Mouse (Mus musculus) forebrain, embryonic 13.5 days (tissue): ENCODE measurements at regions not wholly inside any gene's neighbourhood (a gene's known extent, or its start where the extent isn't known, plus 50 kb on each side); places are given as distances from the start of the nearest gene placed in this dataset.

Experiments used
- ATAC-seq: fragments of 200-750 bp; cut with Nextera tagmentation; 2 replicates; pipeline ENCODE4 v1.8.0; 2017
- H3K27ac ChIP-seq: fragments of 300-500 bp; sonication (generic); 2 replicates; pipeline ENCODE4 v1.5.1; 2015; ENCODE audit warnings: inconsistent platforms, mild to moderate bottlenecking, moderate library complexity
- H3K27me3 ChIP-seq: fragments of 300-500 bp; sonication (generic); 2 replicates; pipeline ENCODE4 v1.6.1; 2015; ENCODE audit warnings: mild to moderate bottlenecking, inconsistent platforms
- H3K36me3 ChIP-seq: fragments of 300-500 bp; sonication (generic); 2 replicates; pipeline ENCODE4 v1.6.1; 2015; ENCODE audit warnings: mild to moderate bottlenecking, inconsistent platforms; ENCODE audit not compliant: poor library complexity, severe bottlenecking
- H3K4me1 ChIP-seq: fragments of 300-500 bp; sonication (generic); 2 replicates; pipeline ENCODE4 v1.6.1; 2015; ENCODE audit warnings: inconsistent platforms
- H3K4me2 ChIP-seq: fragments of 300-500 bp; sonication (generic); 2 replicates; pipeline ENCODE4 v1.6.1; 2015; ENCODE audit warnings: inconsistent platforms, mild to moderate bottlenecking, moderate library complexity
- H3K4me3 ChIP-seq: fragments of 300-500 bp; sonication (generic); 2 replicates; pipeline ENCODE4 v1.5.1; 2015; ENCODE audit warnings: mild to moderate bottlenecking, inconsistent platforms
- H3K9ac ChIP-seq: fragments of 300-500 bp; sonication (generic); 2 replicates; pipeline ENCODE4 v1.6.1; 2015; ENCODE audit warnings: mild to moderate bottlenecking, inconsistent platforms
- H3K9me3 ChIP-seq: fragments of 300-500 bp; sonication (generic); replicated peaks from 2 replicates; pipeline ENCODE4 v1.6.1; 2016; ENCODE audit warnings: inconsistent platforms
- WGBS: fragments of 180-500 bp; shearing (Covaris S2); methylation state at CpG from one replicate; pipeline ENCODE4 v1.1.7; 2015; 5-methylcytosine and 5-hydroxymethylcytosine counted together

- Histone ChIP-seq H3K4me2 (no peak overlapping the region), H3K9me3 (no peaks in the 10 kb centered on the region), H3K4me3 (no peak overlapping the region), H3K36me3 (no peaks in the 10 kb centered on the region), H3K4me1 (peaks cover 4% of the 10 kb centered on the region; the same call in 1 of the 2 replicates), H3K27me3 (no peaks in the 10 kb centered on the region), H3K27ac (no peak overlapping the region), H3K9ac (peak overlapping the region; percentile 12; the same call in 1 of the 2 replicates)
- ATAC-seq = no peak
- WGBS = 51% methylated on average over 7 of the region's 7 CpGs
These were observed 145.7 kb upstream of the Igsf21 start for GRCm38 (mm10) chr4:140392290-140392689.

GRCm38 (mm10) chr4:140390684-140391234 is 144.2 kb upstream of the Igsf21 start:
- H3K27ac ChIP-seq = no peak overlapping the region
- no peak overlapping the region for H3K4me2 ChIP-seq
- peaks cover 3% of the 10 kb centered on the region; the same call in 1 of the 2 replicates for H3K27me3 ChIP-seq
- H3K9ac ChIP-seq = no peak overlapping the region
- H3K4me3 ChIP-seq = no peak overlapping the region
- no peaks in the 10 kb centered on the region for H3K9me3 ChIP-seq
- 0 out of 2 replicates have a peak, but pooled peaks cover 6% of the 10 kb centered on the region for H3K4me1 ChIP-seq
- no peaks in the 10 kb centered on the region for H3K36me3 ChIP-seq
- ATAC-seq = no peak
- 67% methylated on average over 12 of the region's 12 CpGs for WGBS

- ATAC-seq = no peak
- Histone ChIP-seq H3K36me3 (no peaks in the 10 kb centered on the region), H3K27me3 (peaks cover 3% of the 10 kb centered on the region; the same call in 1 of the 2 replicates), H3K4me1 (peaks cover 16% of the 10 kb centered on the region), H3K9me3 (0 out of 2 replicates have a peak, but pooled peaks cover 4% of the 10 kb centered on the region), H3K4me3 (no peak overlapping the region), H3K9ac (no peak overlapping the region), H3K4me2 (no peak overlapping the region), H3K27ac (no peak overlapping the region)
- 52% methylated on average over 6 of the region's 6 CpGs for WGBS
These were observed 139.1 kb upstream of the Igsf21 start for GRCm38 (mm10) chr4:140385686-140386085.

GRCm38 (mm10) chr4:140385226-140385625 is 138.6 kb upstream of the Igsf21 start:
- H3K9ac ChIP-seq = no peak overlapping the region
- 0 out of 2 replicates have a peak, but pooled peaks cover 4% of the 10 kb centered on the region for H3K9me3 ChIP-seq
- no peak overlapping the region for H3K4me3 ChIP-seq
- H3K36me3 ChIP-seq = no peaks in the 10 kb centered on the region
- ATAC-seq = no peak
- H3K4me2 ChIP-seq = no peak overlapping the region
- H3K27ac ChIP-seq = no peak overlapping the region
- H3K4me1 ChIP-seq = peaks cover 21% of the 10 kb centered on the region
- 87% methylated on average over 14 of the region's 14 CpGs for WGBS
- H3K27me3 ChIP-seq = peaks cover 3% of the 10 kb centered on the region; the same call in 1 of the 2 replicates

- H3K4me2 ChIP-seq = no peak overlapping the region
- H3K4me1 ChIP-seq = peaks cover 21% of the 10 kb centered on the region
- no peak overlapping the region for H3K9ac ChIP-seq
- no peaks in the 10 kb centered on the region for H3K36me3 ChIP-seq
- H3K9me3 ChIP-seq = 0 out of 2 replicates have a peak, but pooled peaks cover 4% of the 10 kb centered on the region
- peaks cover 3% of the 10 kb centered on the region; the same call in 1 of the 2 replicates for H3K27me3 ChIP-seq
- no peak overlapping the region for H3K27ac ChIP-seq
- H3K4me3 ChIP-seq = no peak overlapping the region
- 85% methylated on average over 7 of the region's 7 CpGs for WGBS
- no peak for ATAC-seq
These were observed 137.0 kb upstream of the Igsf21 start for GRCm38 (mm10) chr4:140383596-140383995.

- WGBS = under 1% methylated on average over 13 of the region's 13 CpGs
- 0 out of 2 replicates have a peak, but pooled peaks cover 2% of the 10 kb centered on the region for H3K27me3 ChIP-seq
- H3K27ac ChIP-seq = peak overlapping the region; percentile 55; the same call in 1 of the 2 replicates
- no peak overlapping the region for H3K4me3 ChIP-seq
- H3K9me3 ChIP-seq = 0 out of 2 replicates have a peak, but pooled peaks cover 4% of the 10 kb centered on the region
- peak; percentile 69; the same call in 1 of the 2 replicates for ATAC-seq
- H3K4me1 ChIP-seq = peaks cover 25% of the 10 kb centered on the region
- H3K4me2 ChIP-seq = peak overlapping the region; percentile 46
- H3K9ac ChIP-seq = peak overlapping the region; percentile 17; the same call in 1 of the 2 replicates
- no peaks in the 10 kb centered on the region for H3K36me3 ChIP-seq
These were observed 134.1 kb upstream of the Igsf21 start for GRCm38 (mm10) chr4:140380733-140381132.

- H3K27me3 ChIP-seq = 0 out of 2 replicates have a peak, but pooled peaks cover 2% of the 10 kb centered on the region
- 81% methylated on average over 1 of the region's 1 CpGs for WGBS
- no peak overlapping the region for H3K4me2 ChIP-seq
- ATAC-seq = no peak
- H3K9me3 ChIP-seq = 0 out of 2 replicates have a peak, but pooled peaks cover 4% of the 10 kb centered on the region
- H3K4me1 ChIP-seq = peaks cover 27% of the 10 kb centered on the region
- H3K27ac ChIP-seq = no peak overlapping the region
- no peak overlapping the region for H3K4me3 ChIP-seq
- no peaks in the 10 kb centered on the region for H3K36me3 ChIP-seq
- no peak overlapping the region for H3K9ac ChIP-seq
These were observed 131.4 kb upstream of the Igsf21 start for GRCm38 (mm10) chr4:140377941-140378340.

GRCm38 (mm10) chr4:140372586-140373325 is 126.2 kb upstream of the Igsf21 start:
- no peak overlapping the region for H3K4me3 ChIP-seq
- 30% methylated on average over 11 of the region's 11 CpGs for WGBS
- H3K27me3 ChIP-seq = peaks cover 18% of the 10 kb centered on the region; the same call in 1 of the 2 replicates
- no peaks in the 10 kb centered on the region for H3K9me3 ChIP-seq
- no peak overlapping the region for H3K27ac ChIP-seq
- no peak overlapping the region for H3K9ac ChIP-seq
- no peaks in the 10 kb centered on the region for H3K36me3 ChIP-seq
- ATAC-seq = no peak
- no peak overlapping the region for H3K4me2 ChIP-seq
- H3K4me1 ChIP-seq = peaks cover 20% of the 10 kb centered on the region; the same call in 1 of the 2 replicates

- H3K4me3 ChIP-seq = no peak overlapping the region
- no peak overlapping the region for H3K27ac ChIP-seq
- no peaks in the 10 kb centered on the region for H3K9me3 ChIP-seq
- WGBS = 87% methylated on average over 20 of the region's 20 CpGs
- peaks cover 22% of the 10 kb centered on the region for H3K4me1 ChIP-seq
- H3K27me3 ChIP-seq = peaks cover 15% of the 10 kb centered on the region; the same call in 1 of the 2 replicates
- no peak for ATAC-seq
- no peak overlapping the region for H3K9ac ChIP-seq
- H3K4me2 ChIP-seq = no peak overlapping the region
- no peaks in the 10 kb centered on the region for H3K36me3 ChIP-seq
These were observed 125.0 kb upstream of the Igsf21 start for GRCm38 (mm10) chr4:140371426-140372213.

- no peak overlapping the region for H3K4me3 ChIP-seq
- H3K9ac ChIP-seq = no peak overlapping the region
- peaks cover 26% of the 10 kb centered on the region; the same call in 1 of the 2 replicates for H3K27me3 ChIP-seq
- ATAC-seq = peak; percentile 64; the same call in 1 of the 2 replicates
- no peak overlapping the region for H3K27ac ChIP-seq
- WGBS = 18% methylated on average over 8 of the region's 8 CpGs
- H3K36me3 ChIP-seq = no peaks in the 10 kb centered on the region
- peaks cover 33% of the 10 kb centered on the region for H3K4me1 ChIP-seq
- no peaks in the 10 kb centered on the region for H3K9me3 ChIP-seq
- no peak overlapping the region for H3K4me2 ChIP-seq
These were observed 120.5 kb upstream of the Igsf21 start for GRCm38 (mm10) chr4:140366975-140367680.

GRCm38 (mm10) chr4:140358846-140359245 is 112.3 kb upstream of the Igsf21 start:
- H3K4me1 ChIP-seq = peaks cover 29% of the 10 kb centered on the region
- 87% methylated on average over 4 of the region's 4 CpGs for WGBS
- no peaks in the 10 kb centered on the region for H3K36me3 ChIP-seq
- no peak overlapping the region for H3K4me3 ChIP-seq
- ATAC-seq = no peak
- H3K4me2 ChIP-seq = no peak overlapping the region
- no peaks in the 10 kb centered on the region for H3K9me3 ChIP-seq
- no peak overlapping the region for H3K9ac ChIP-seq
- peaks cover 24% of the 10 kb centered on the region for H3K27me3 ChIP-seq
- no peak overlapping the region for H3K27ac ChIP-seq
